Mouse (Mus musculus) C2C12 (cell line): ENCODE measurements around the gene Hspa1l. TPM values are rescaled to one million over a fixed set of nuclear protein-coding genes. Genes with fewer than 3 reads are reported as not detected.
"Not testable (repeated sequence)": the region's sequence is repeated elsewhere in the genome, so short reads cannot be mapped to it uniquely, and the experiment has no call there.

Experiments used
- H3K27me3 ChIP-seq: one replicate; pipeline ENCODE4 v1.6.1; 2011; ENCODE audit not compliant: control insufficient read depth, insufficient read depth, insufficient read length
- H3K36me3 ChIP-seq: one replicate; pipeline ENCODE4 v1.6.1; 2011; ENCODE audit not compliant: control insufficient read depth, insufficient read depth
- H3K4me3 ChIP-seq: one replicate; pipeline ENCODE4 v1.5.1; 2011; ENCODE audit warnings: mild to moderate bottlenecking, control low read depth; ENCODE audit not compliant: poor library complexity, insufficient read depth, severe bottlenecking
- H3K79me2 ChIP-seq: one replicate; pipeline ENCODE4 v1.6.1; 2011; ENCODE audit not compliant: control insufficient read depth, insufficient read depth
- H3K79me3 ChIP-seq: one replicate; pipeline ENCODE4 v1.6.1; 2011; ENCODE audit warnings: low read depth, control low read depth
- H3ac ChIP-seq: one replicate; pipeline ENCODE3; 2011; ENCODE audit warnings: low read depth; ENCODE audit not compliant: control insufficient read depth, insufficient read length
- CEBPB ChIP-seq: IDR thresholded peaks from one replicate; pipeline ENCODE4 v1.6.1; 2011; ENCODE audit warnings: low read depth, mild to moderate bottlenecking, control low read depth, moderate library complexity
- CTCF ChIP-seq: IDR thresholded peaks from one replicate; pipeline ENCODE4 v1.5.1; 2011; ENCODE audit not compliant: control insufficient read depth, insufficient read depth, insufficient read length
- FOSL1 ChIP-seq: IDR thresholded peaks from one replicate; pipeline ENCODE4 v1.8.0; 2011; ENCODE audit warnings: mild to moderate bottlenecking, low read length; ENCODE audit not compliant: poor library complexity, insufficient read depth, severe bottlenecking
- MAX ChIP-seq: IDR thresholded peaks from one replicate; pipeline ENCODE4 v1.6.1; 2011; ENCODE audit warnings: mild to moderate bottlenecking, control low read depth
- MYOD1 ChIP-seq: IDR thresholded peaks from one replicate; pipeline ENCODE4 v1.6.1; 2011; ENCODE audit warnings: low read depth; ENCODE audit not compliant: control insufficient read depth, insufficient read length
- MYOG ChIP-seq: IDR thresholded peaks from one replicate; pipeline ENCODE4 v1.6.1; 2011; ENCODE audit not compliant: control insufficient read depth, insufficient read length; ENCODE audit errors: extremely low read depth
- USF1 ChIP-seq: IDR thresholded peaks from one replicate; pipeline ENCODE4 v1.6.1; 2011; ENCODE audit warnings: low read depth, mild to moderate bottlenecking, control low read depth, moderate library complexity
- long read RNA-seq, 2 experiments: library from polyadenylated mRNA; unstranded; transcript quantifications; one replicate each; pipeline ENCODE4 v2.0.0; 2019 to 2020
- polyA plus RNA-seq: library from polyadenylated mRNA; unstranded; fragments of >200 nt; fragmentation: generic; extraction: Trizol; gene quantifications from one replicate; pipeline ENCODE4 v1.2.1, GENCODE M21; 2012; ENCODE audit warnings: missing spikeins

Hspa1l gene
- polyA plus RNA-seq = 0.99 TPM
- long read RNA-seq, experiment 1 = 0 reads
- long read RNA-seq, experiment 2 = 0 reads

DNA sequence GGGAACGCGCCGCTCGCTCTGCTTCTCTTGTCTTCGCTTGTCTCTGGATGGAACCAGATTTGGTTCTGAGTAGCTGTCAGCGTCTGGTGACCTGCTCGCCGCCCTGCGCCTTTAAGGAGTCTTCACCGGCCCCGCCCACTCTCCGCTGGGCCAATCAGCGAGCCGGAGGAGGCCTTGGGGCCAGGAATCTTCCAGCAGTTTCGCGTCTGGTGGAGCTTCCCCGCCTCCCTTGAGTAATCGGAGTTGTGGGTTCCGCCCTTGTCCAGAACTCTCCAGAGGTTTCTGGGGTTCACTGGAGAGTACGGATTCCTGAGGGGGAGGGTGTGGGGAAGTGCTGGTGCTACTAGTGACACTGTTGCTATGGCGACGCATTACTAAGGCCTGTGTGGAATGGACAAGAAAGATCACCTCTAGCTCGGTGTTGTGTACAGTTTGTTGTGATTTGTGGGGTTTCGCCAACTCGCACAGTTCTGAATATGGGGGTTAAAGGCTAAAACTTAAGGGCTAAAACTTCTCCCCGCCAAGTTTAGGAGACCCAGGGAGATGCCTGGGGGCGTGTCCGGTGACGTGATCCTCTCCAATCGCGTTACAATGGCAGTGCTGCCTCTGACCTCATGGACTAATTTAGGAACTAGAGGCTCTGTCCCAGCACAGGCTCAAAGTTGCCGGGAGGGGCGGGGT, at the start of gene Hspa1l, which contains the start of gene Hspa1a:
Gene Hspa1l (plus strand): TSS at position 635 of the 681 bp plus-strand sequence.
Gene Hspa1a (minus strand): TSS at position 88 of the 681 bp plus-strand sequence.
- not testable (repeated sequence) for H3K36me3 ChIP-seq, H3K79me3 ChIP-seq, H3K4me3 ChIP-seq, H3ac ChIP-seq, H3K79me2 ChIP-seq, H3K27me3 ChIP-seq

DNA sequence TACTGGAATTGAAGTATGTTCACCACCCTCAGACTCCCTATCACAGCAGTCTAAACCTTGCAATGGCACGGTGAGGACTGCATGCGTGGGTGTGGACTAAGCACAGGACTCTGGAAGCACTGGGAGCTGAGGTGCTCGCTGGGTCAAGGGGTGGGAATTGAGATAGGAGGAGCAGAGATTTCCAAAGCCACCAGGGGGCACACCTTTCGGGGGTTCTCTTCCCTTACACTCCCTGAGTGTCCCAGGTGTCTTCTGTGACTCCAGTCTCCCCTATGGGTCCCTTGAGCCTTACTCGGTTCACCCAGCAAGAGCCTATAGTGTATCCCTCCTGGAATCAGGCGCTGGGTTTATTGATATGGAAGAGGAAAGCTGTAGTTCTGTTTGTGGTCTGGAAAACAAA, 49.6 kb upstream of the Hspa1l start:
- no peaks in the 10 kb centered on the region for H3K79me3 ChIP-seq
- TF ChIP-seq MYOG = no peak
- no peak for TF ChIP-seq CTCF
- no peaks in the 10 kb centered on the region for H3K36me3 ChIP-seq
- H3K4me3 ChIP-seq = no peak overlapping the region
- H3ac ChIP-seq = no peak overlapping the region
- H3K79me2 ChIP-seq = no peaks in the 10 kb centered on the region
- H3K27me3 ChIP-seq = no peaks in the 10 kb centered on the region

DNA sequence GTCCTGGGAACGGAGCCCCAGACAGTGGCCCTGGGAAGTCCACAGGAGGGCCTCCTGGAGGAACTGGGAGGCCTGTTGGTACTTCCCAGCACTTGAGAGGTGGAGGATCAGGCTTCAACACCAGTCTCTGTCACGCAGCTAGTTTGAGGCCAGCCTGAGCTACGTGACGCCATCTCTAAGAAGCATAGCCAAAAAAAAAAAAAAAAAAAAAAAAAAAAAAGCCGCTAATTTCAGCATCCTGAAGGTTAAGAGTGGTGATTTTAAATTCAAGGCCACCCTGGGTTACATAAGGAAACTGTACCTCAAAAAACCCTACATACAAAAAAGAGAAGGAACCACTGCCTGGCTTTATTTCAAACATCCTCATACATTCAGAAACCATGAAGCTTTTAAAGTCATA, 48.2 kb upstream of the Hspa1l start:
- Histone ChIP-seq H3K27me3 (no peaks in the 10 kb centered on the region), H3K79me3 (no peaks in the 10 kb centered on the region), H3K79me2 (no peaks in the 10 kb centered on the region), H3K4me3 (no peak overlapping the region), H3K36me3 (no peaks in the 10 kb centered on the region), H3ac (no peak overlapping the region)
- no peak for TF ChIP-seq CTCF
- no peak for TF ChIP-seq USF1
- no peak for TF ChIP-seq CEBPB
- no peak for TF ChIP-seq MAX
- TF ChIP-seq MYOD1 = no peak
- TF ChIP-seq MYOG = no peak
- TF ChIP-seq FOSL1 = no peak

DNA sequence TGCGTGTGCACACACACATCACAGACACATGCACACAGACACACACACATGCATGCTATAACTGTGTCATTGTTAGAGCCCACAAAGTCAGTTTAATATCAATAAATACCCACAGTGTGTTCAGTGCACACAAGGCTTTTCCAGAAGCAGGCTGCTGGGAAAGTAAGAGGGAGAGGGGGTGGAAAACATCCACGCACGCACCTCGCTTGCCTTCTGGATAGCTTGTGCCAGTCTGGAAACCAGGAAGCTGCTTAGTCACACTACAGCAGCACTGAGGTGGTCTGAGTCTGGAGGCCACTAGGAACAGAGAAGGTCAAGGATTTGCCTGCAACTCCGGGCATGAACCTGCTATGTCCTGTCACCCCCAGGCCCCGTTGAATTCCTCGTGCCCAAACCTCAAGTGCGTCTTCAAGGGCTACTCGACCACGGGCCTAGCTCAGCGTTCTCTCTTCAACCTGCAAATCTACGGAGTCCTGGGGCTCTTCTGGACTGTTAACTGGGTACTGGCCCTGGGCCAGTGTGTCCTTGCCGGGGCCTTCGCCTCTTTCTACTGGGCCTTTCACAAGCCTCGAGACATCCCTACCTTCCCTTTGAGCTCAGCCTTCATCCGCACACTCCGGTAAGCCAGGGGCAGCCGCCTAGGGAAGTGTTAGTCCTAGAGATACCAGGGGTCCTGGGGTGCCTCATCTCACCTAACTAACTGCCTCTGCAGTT, 45.0 kb upstream of the Hspa1l start:
- H3ac ChIP-seq = no peak overlapping the region
- H3K79me2 ChIP-seq = no peaks in the 10 kb centered on the region
- no peak for TF ChIP-seq CTCF
- no peak for TF ChIP-seq MYOD1
- TF ChIP-seq MAX = no peak
- TF ChIP-seq USF1 = no peak
- H3K36me3 ChIP-seq = no peaks in the 10 kb centered on the region
- no peaks in the 10 kb centered on the region for H3K27me3 ChIP-seq
- H3K79me3 ChIP-seq = no peaks in the 10 kb centered on the region
- no peak overlapping the region for H3K4me3 ChIP-seq

DNA sequence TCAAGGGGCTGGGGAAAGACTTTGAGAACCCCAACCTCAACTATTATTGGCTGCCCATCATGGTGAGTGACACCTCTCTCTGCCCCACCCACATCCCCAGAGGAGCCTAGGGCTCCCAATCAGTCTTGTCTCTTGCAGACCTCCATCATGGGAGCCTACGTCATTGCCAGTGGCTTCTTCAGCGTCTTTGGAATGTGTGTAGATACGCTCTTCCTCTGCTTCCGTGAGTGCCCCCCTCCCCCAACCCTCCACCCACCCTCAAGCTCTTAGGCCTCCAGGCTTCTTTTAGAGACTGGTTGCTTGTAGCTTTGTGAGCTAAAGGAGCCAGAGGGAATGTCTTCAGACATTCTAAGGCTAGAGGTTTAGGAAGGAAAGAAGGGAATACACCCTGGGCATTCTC, 43.7 kb upstream of the Hspa1l start:
- H3K27me3 ChIP-seq = no peaks in the 10 kb centered on the region
- H3K36me3 ChIP-seq = no peaks in the 10 kb centered on the region
- TF ChIP-seq MYOG (no peak), MAX (no peak), USF1 (no peak), FOSL1 (no peak), CTCF (no peak), CEBPB (no peak), MYOD1 (no peak)
- H3K79me2 ChIP-seq = no peaks in the 10 kb centered on the region
- no peak overlapping the region for H3K4me3 ChIP-seq
- no peak overlapping the region for H3ac ChIP-seq
- H3K79me3 ChIP-seq = no peaks in the 10 kb centered on the region

DNA sequence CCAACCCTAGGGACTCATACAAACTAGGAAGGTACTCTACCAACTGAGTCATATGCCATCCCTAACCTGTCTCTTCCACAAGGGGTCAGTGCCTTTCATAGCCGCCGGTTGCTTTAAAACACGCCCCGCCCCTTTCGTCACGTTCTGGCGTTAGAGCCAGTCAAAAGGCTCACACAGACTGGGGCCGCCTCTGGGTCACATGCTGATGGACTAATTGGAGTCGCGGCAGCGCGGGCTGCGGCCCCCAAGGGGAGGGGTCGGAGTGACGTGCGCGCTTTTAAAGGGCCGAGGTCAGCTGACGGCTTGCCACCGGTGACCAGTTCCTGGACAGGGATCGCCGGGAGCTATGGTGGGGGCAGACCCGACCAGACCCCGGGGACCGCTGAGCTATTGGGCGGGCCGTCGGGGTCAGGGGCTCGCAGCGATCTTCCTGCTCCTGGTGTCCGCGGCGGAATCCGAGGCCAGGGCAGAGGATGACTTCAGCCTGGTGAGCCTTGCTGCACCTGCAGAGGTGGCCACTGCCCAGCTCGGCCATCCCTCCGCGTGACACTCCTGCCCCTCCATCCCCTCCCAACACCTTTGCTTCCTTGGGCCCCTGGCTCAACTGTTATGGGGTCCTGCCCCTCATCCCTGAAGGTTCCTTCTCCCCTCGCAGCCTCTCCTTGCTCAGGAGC, 41.3 kb upstream of the Hspa1l start, which contains the start of gene Neu1:
Gene Neu1 (plus strand): TSS at position 193 of the 674 bp plus-strand sequence.
- H3ac ChIP-seq = peak within 1 kb of the TSS; percentile 64
- H3K79me3 ChIP-seq = no peaks in the 10 kb centered on the region
- H3K79me2 ChIP-seq = no peaks in the 10 kb centered on the region
- no peak for TF ChIP-seq CEBPB
- no peak for TF ChIP-seq MYOG
- TF ChIP-seq USF1 = peak; percentile 92
- no peak for TF ChIP-seq MYOD1
- TF ChIP-seq CTCF = peak; percentile 25
- no peaks in the 10 kb centered on the region for H3K27me3 ChIP-seq
- no peaks in the 10 kb centered on the region for H3K36me3 ChIP-seq
- H3K4me3 ChIP-seq = peak within 1 kb of the TSS; percentile 55
